Mouse (Mus musculus) limb, embryonic 14.5 days (tissue): Measurements from ENCODE around the gene Fgfr2. TPM values are rescaled to one million over a fixed set of nuclear protein-coding genes. Genes with fewer than 3 reads are reported as not detected.

ENCODE experiments used
- ATAC-seq: fragments of 200-750 bp; cut with Nextera tagmentation; 2 replicates; pipeline ENCODE4 v1.8.0; 2017; ENCODE audit warnings: low read depth, moderate number of reproducible peaks, moderate TSS enrichment; ENCODE audit not compliant: low FRiP score
- DNase-seq: peaks from one replicate; pipeline ENCODE4 v3.0.0-alpha.2; 2015; ENCODE audit warnings: low spot score
- H3K27ac ChIP-seq: fragments of 300-500 bp; sonication (generic); replicated peaks from 2 replicates; pipeline ENCODE4 v1.5.1; 2014; ENCODE audit warnings: low read depth, mild to moderate bottlenecking, low read length, moderate library complexity, mixed read lengths
- H3K27me3 ChIP-seq: fragments of 300-500 bp; sonication (generic); 2 replicates; pipeline ENCODE4 v1.6.1; 2014; ENCODE audit warnings: low read length, mixed read lengths; ENCODE audit not compliant: control insufficient read depth, insufficient read depth
- H3K36me3 ChIP-seq: fragments of 300-500 bp; sonication (generic); 2 replicates; pipeline ENCODE4 v1.6.1; 2014; ENCODE audit warnings: mild to moderate bottlenecking, low read length, moderate library complexity, mixed read lengths; ENCODE audit not compliant: control insufficient read depth, insufficient read depth
- H3K4me1 ChIP-seq: fragments of 300-500 bp; sonication (generic); 2 replicates; pipeline ENCODE4 v1.6.1; 2014; ENCODE audit warnings: antibody characterized with exemption, low read length, mixed read lengths; ENCODE audit not compliant: control insufficient read depth, insufficient read depth
- H3K4me2 ChIP-seq: fragments of 300-500 bp; sonication (generic); replicated peaks from 2 replicates; pipeline ENCODE4 v1.6.1; 2014; ENCODE audit warnings: low read depth, mild to moderate bottlenecking, low read length, moderate library complexity; ENCODE audit not compliant: severe bottlenecking
- H3K4me3 ChIP-seq: fragments of 300-500 bp; sonication (generic); replicated peaks from 2 replicates; pipeline ENCODE4 v1.5.1; 2014; ENCODE audit warnings: low read length
- H3K9ac ChIP-seq: fragments of 300-500 bp; sonication (generic); 2 replicates; pipeline ENCODE4 v1.6.1; 2014; ENCODE audit warnings: mild to moderate bottlenecking, low read depth, low read length, moderate library complexity; ENCODE audit not compliant: severe bottlenecking
- H3K9me3 ChIP-seq: fragments of 300-500 bp; sonication (generic); 2 replicates; pipeline ENCODE4 v1.6.1; 2016; ENCODE audit warnings: low read length; ENCODE audit not compliant: control insufficient read depth
- POLR2A ChIP-seq: fragments of 200-500 bp; IDR thresholded peaks from 2 replicates; pipeline ENCODE4 v1.8.0; 2012; ENCODE audit warnings: inconsistent platforms, mild to moderate bottlenecking, moderate library complexity, borderline replicate concordance; ENCODE audit not compliant: insufficient read depth, insufficient read length; ENCODE audit errors: extremely low read depth
- WGBS: fragments of 180-500 bp; shearing (Covaris S2); extraction: QIAGEN DNeasy Blood & Tissue Kit; methylation state at CpG from one replicate; pipeline ENCODE4 v1.1.7; 2014; 5-methylcytosine and 5-hydroxymethylcytosine counted together
- polyA plus RNA-seq, 2 experiments: library from polyadenylated mRNA; depleted of rRNA in 1 of 2; stranded (reverse) in 1 of 2; unstranded in 1 of 2; fragments of >200 nt; fragmentation: Nextera tagmentation in 1 of 2; extraction: Ambion mirVana in 1 of 2; gene quantifications; 2 replicates each; pipeline versions ENCODE4 v1.2.1 to v1.2.3; 2012 to 2014

Gene Fgfr2
- polyA plus RNA-seq, 2 experiments: 131 to 133 TPM

- no peak within 1 kb of the TSS for H3K27ac ChIP-seq
These were observed 512.5 kb downstream of the Fgfr2 start, which contains the start of gene Lhpp for GRCm38 (mm10) chr7:132610468-132611318. Gene Lhpp, plus strand, starts transcription at chr7:132610638.

GRCm38 (mm10) chr7:132608316-132609020, 514.7 kb downstream of the Fgfr2 start:
- Histone ChIP-seq H3K9me3 (no peaks in the 10 kb centered on the region), H3K9ac (no peak overlapping the region), H3K27me3 (no peaks in the 10 kb centered on the region), H3K27ac (no peak overlapping the region), H3K4me2 (no peak overlapping the region), H3K36me3 (no peaks in the 10 kb centered on the region), H3K4me1 (peaks cover 9% of the 10 kb centered on the region), H3K4me3 (no peak overlapping the region)
- 91% methylated on average over 4 of the region's 4 CpGs for WGBS
- no peak for TF ChIP-seq POLR2A
- ATAC-seq (no peak), DNase-seq (no peak)

More at GRCm38 (mm10) chr7:132610468-132611318, 512.5 kb downstream of the Fgfr2 start, which contains the start of gene Lhpp:
- Histone ChIP-seq H3K9ac (peak within 1 kb of the TSS; percentile 55), H3K9me3 (no peaks in the 10 kb centered on the region), H3K36me3 (no peaks in the 10 kb centered on the region), H3K27me3 (no peaks in the 10 kb centered on the region), H3K4me2 (peak within 1 kb of the TSS; percentile 72), H3K4me1 (peaks cover 9% of the 10 kb centered on the region), H3K4me3 (peak within 1 kb of the TSS; percentile 59)
- WGBS: 8% methylated on average over 44 of the region's 44 CpGs
- DNase-seq (peak; percentile 81), ATAC-seq (peak; percentile 90)
- peak; percentile 29; the same call in 1 of the 2 replicates for TF ChIP-seq POLR2A

GRCm38 (mm10) chr7:132605689-132606088, 517.5 kb downstream of the Fgfr2 start:
- peaks cover 23% of the 10 kb centered on the region for H3K27me3 ChIP-seq
- H3K9me3 ChIP-seq: no peaks in the 10 kb centered on the region
- no peak overlapping the region for H3K4me3 ChIP-seq
- H3K36me3 ChIP-seq: no peaks in the 10 kb centered on the region
- no peak overlapping the region for H3K9ac ChIP-seq
- DNase-seq (no peak), ATAC-seq (no peak)
- 60% methylated on average over 5 of the region's 5 CpGs for WGBS
- TF ChIP-seq POLR2A: no peak
- H3K4me1 ChIP-seq: peaks cover 4% of the 10 kb centered on the region
- no peak overlapping the region for H3K27ac ChIP-seq
- H3K4me2 ChIP-seq: no peak overlapping the region

GRCm38 (mm10) chr7:132604720-132605119, 518.4 kb downstream of the Fgfr2 start:
- Histone ChIP-seq H3K36me3 (no peaks in the 10 kb centered on the region), H3K4me1 (peaks cover 7% of the 10 kb centered on the region; the same call in 1 of the 2 replicates), H3K9me3 (no peaks in the 10 kb centered on the region), H3K27ac (no peak overlapping the region), H3K27me3 (peaks cover 32% of the 10 kb centered on the region), H3K4me3 (no peak overlapping the region), H3K4me2 (no peak overlapping the region), H3K9ac (no peak overlapping the region)
- ATAC-seq: no peak
- 84% methylated on average over 4 of the region's 4 CpGs for WGBS
- TF ChIP-seq POLR2A: no peak
- no peak for DNase-seq

- WGBS: 16% methylated on average over 8 of the region's 8 CpGs
- Histone ChIP-seq H3K27ac (no peak overlapping the region), H3K9me3 (no peaks in the 10 kb centered on the region), H3K9ac (no peak overlapping the region), H3K4me3 (no peak overlapping the region), H3K27me3 (peaks cover 70% of the 10 kb centered on the region), H3K4me1 (peaks cover 24% of the 10 kb centered on the region), H3K36me3 (no peaks in the 10 kb centered on the region), H3K4me2 (no peak overlapping the region)
- no peak for DNase-seq
- no peak for ATAC-seq
- TF ChIP-seq POLR2A: no peak
These were observed 522.2 kb downstream of the Fgfr2 start for GRCm38 (mm10) chr7:132600926-132601325.
